Mouse (Mus musculus) ES-Bruce4 (cell line): Measurements from ENCODE around the gene Rab23.

Source experiments
- CTCF ChIP-seq: IDR thresholded peaks from one replicate; pipeline ENCODE4 v1.8.1; 2011; ENCODE audit warnings: low read depth, low read length
- EP300 ChIP-seq: IDR thresholded peaks from 2 replicates; pipeline ENCODE4 v1.6.1; 2011; ENCODE audit warnings: low read depth, low read length; ENCODE audit not compliant: insufficient read depth
- POLR2A ChIP-seq: IDR thresholded peaks from one replicate; pipeline ENCODE4 v1.8.1; 2011; ENCODE audit warnings: low read length; ENCODE audit not compliant: insufficient read depth

DNA sequence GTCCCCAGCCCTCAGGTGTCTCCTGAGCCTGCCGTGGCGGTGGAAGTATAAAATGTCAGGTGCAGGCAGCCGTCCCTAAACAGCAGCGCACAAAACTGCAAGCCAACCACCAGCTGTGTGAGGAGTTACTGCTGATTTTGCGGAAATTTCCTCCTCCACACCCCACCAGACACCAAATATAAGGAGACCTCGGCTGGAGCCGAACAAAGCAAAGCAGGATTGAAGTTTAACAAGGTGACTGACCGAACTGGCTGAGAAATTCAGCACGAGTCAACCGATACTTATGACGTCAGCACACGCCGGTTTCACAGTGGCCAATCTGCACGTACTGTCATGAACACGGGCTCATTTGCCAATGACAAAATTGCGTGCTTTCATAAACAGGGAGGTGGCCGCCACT is 34.4 kb downstream of the Rab23 start:
- TF ChIP-seq CTCF (no peak), POLR2A (no peak), EP300 (no peak)
